Comparison of ENCODE assay signal across 13 mouse cellular contexts in the genomic region with DNA sequence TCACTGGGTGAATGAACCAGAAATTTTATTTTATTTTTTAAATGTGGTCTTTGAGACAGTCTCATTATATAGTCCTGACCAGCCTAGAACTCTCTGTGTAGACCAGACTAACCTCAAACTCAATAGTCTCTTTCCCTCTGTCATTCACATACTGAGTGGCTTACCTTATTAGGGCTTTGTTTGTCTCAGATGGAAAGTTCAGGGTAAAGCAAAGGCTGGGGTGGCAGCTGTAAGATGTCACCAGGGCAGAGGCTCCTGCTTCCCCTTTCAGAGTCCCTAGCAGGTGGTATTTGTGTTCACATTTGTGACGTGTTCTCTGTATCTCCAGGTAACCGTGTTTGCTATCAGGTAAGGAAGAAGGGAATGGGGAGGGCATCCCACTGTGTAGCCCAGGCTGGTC. TPM values are rescaled to one million over a fixed set of nuclear protein-coding genes. Genes with fewer than 3 reads are reported as not detected.
DNase-seq lines count a peak whose midpoint lies in the region; ATAC-seq and TF ChIP-seq lines count a peak whose summit lies in the region.
"Had no signal": no experiment of that assay in that cellular context is flagged by ENCODE, and none has a peak within 500 bp of the region (broad histone marks: within the 10 kb centered on the region; RNA-seq: fewer than 3 reads in every experiment).

No protein-coding gene starts in this region.

- H3K4me3 ChIP-seq in heart, postnatal 0 days (ENCODE audit: low read depth, low read length), result no peak overlapping the region
- H3K4me3 ChIP-seq in intestine, embryonic 16.5 days (ENCODE audit: low read length), result no peak overlapping the region
- H3K4me3 ChIP-seq: hindbrain, embryonic 15.5 days; kidney, embryonic 15.5 days had no signal

- H3K9ac ChIP-seq in heart, postnatal 0 days (replicated peaks; ENCODE audit: low read depth, low read length), result no peak overlapping the region
- no peak overlapping the region for H3K9ac ChIP-seq in intestine, embryonic 16.5 days (ENCODE audit: low read depth, low read length)
- H3K9ac ChIP-seq: hindbrain, embryonic 15.5 days; kidney, embryonic 15.5 days had no signal

- no peak for TF ChIP-seq CTCF in heart, postnatal 0 days (IDR thresholded peaks at IDR 0.05; ENCODE audit: low read depth)

- no peak overlapping the region for H3K4me2 ChIP-seq in heart, postnatal 0 days (ENCODE audit: low read depth, low read length)
- H3K4me2 ChIP-seq in intestine, embryonic 16.5 days (ENCODE audit: low read depth, low read length), result no peak overlapping the region
- H3K4me2 ChIP-seq: hindbrain, embryonic 15.5 days; kidney, embryonic 15.5 days had no signal

- H3K36me3 ChIP-seq in heart, postnatal 0 days (replicated peaks; ENCODE audit: control insufficient read depth, insufficient read depth, low read length), result no peaks in the 10 kb centered on the region
- no peaks in the 10 kb centered on the region for H3K36me3 ChIP-seq in intestine, embryonic 16.5 days (ENCODE audit: control insufficient read depth, insufficient read depth, low read length)
- H3K36me3 ChIP-seq: hindbrain, embryonic 15.5 days; kidney, embryonic 15.5 days had no signal

- H3K9me3 ChIP-seq in heart, postnatal 0 days (replicated peaks; ENCODE audit: control insufficient read depth, low read length), result no peaks in the 10 kb centered on the region
- H3K9me3 ChIP-seq in intestine, embryonic 16.5 days (ENCODE audit: control insufficient read depth, low read length), result no peaks in the 10 kb centered on the region
- H3K9me3 ChIP-seq: hindbrain, embryonic 15.5 days; kidney, embryonic 15.5 days had no signal

- no peak for ATAC-seq in heart, postnatal 0 days (ENCODE audit: insufficient read depth, low read depth)
- ATAC-seq in intestine, embryonic 16.5 days, result 0 out of 2 replicates have a peak, but pooled peaks have one; percentile 6
- ATAC-seq in erythroblast, adult 5-6 weeks (replicated peaks; ENCODE audit: low FRiP score, poor library complexity, severe bottlenecking), result no peak

- no peak for DNase-seq in heart, postnatal 0 days (ENCODE audit: low spot score)
- no peak for DNase-seq in heart, adult 9 months (ENCODE audit: low spot score in 2 of 2)
- DNase-seq in 416B (ENCODE audit: low read depth) (peak; percentile 23), A20 (ENCODE audit: low read depth, low spot score) (peak; percentile 73)
- no peak for DNase-seq in urinary bladder, adult 2 months (ENCODE audit: low spot score)
- DNase-seq: adrenal gland, postnatal 10 days; cerebellum, adult 9-11 months; embryo, embryonic 11 days had no signal

- peaks cover 5% of the 10 kb centered on the region; the same call in 1 of the 2 replicates for H3K4me1 ChIP-seq in heart, postnatal 0 days (ENCODE audit: control insufficient read depth, insufficient read depth)
- H3K4me1 ChIP-seq in intestine, embryonic 16.5 days (ENCODE audit: control insufficient read depth, insufficient read depth, low read length), result peaks cover 15% of the 10 kb centered on the region

- no peaks in the 10 kb centered on the region for H3K27me3 ChIP-seq in heart, postnatal 0 days (ENCODE audit: control insufficient read depth, insufficient read depth, low read length)
- no peaks in the 10 kb centered on the region for H3K27me3 ChIP-seq in intestine, embryonic 16.5 days (replicated peaks; ENCODE audit: control insufficient read depth, insufficient read depth, low read length)
- H3K27me3 ChIP-seq: hindbrain, embryonic 15.5 days; kidney, embryonic 15.5 days had no signal

- WGBS in heart, postnatal 0 days, result 52% methylated on average over 2 of the region's 2 CpGs
- WGBS in intestine, embryonic 16.5 days, result 46% methylated on average over 2 of the region's 2 CpGs

- TF ChIP-seq EP300 in heart, postnatal 0 days (IDR thresholded peaks at IDR 0.05; ENCODE audit: low read depth), result no peak

- peak overlapping the region; percentile 40 for H3K27ac ChIP-seq in heart, postnatal 0 days (ENCODE audit: low read depth)
- H3K27ac ChIP-seq in intestine, embryonic 16.5 days (ENCODE audit: low read length), result peak overlapping the region; percentile 47; the same call in 1 of the 2 replicates
- H3K27ac ChIP-seq: hindbrain, embryonic 15.5 days; kidney, embryonic 15.5 days had no signal

RNA-seq across cellular contexts. Expression of a gene that starts 24.7 kb away (rescaled TPM):
- 3.6 and 3.8 TPM in 2 replicates for total RNA-seq in heart, postnatal 0 days (2014; rRNA removed; ENCODE audit: low replicate concordance)
- polyA plus RNA-seq in heart, postnatal 0 days (2015; fragmentation: Nextera tagmentation; extraction: Ambion mirVana), result 4.7 and 5.7 TPM in 2 replicates
- 16.5 and 17.9 TPM in 2 replicates for polyA plus RNA-seq in intestine, embryonic 16.5 days (2015; fragmentation: Nextera tagmentation; extraction: Ambion mirVana)
- polyA plus RNA-seq in urinary bladder, adult 2 months (2012; rRNA removed), result 53.1 and 53.3 TPM in 2 replicates
- 0.84 TPM in 1 of 2 replicates, not detected in the other for total RNA-seq in erythroblast, adult 5-6 weeks (2015; ENCODE audit: low replicate concordance)
- total RNA-seq in erythroblast, adult 5-6 weeks (2017; ENCODE audit: low replicate concordance), result 0.17 TPM in 1 of 2 replicates, not detected in the other
- total RNA-seq: granulocyte monocyte progenitor cell, adult 5-6 weeks had no signal

Comparison
In these comparisons a context has a peak if more than half of its experiments do, and no peak if none do; other contexts are left out.
1. DNase-seq: peak in 416B (single experiment) and A20 (single experiment); none in heart, postnatal 0 days (single experiment), heart, adult 9 months (0 of 2) and urinary bladder, adult 2 months (single experiment).